In the genomic region with DNA sequence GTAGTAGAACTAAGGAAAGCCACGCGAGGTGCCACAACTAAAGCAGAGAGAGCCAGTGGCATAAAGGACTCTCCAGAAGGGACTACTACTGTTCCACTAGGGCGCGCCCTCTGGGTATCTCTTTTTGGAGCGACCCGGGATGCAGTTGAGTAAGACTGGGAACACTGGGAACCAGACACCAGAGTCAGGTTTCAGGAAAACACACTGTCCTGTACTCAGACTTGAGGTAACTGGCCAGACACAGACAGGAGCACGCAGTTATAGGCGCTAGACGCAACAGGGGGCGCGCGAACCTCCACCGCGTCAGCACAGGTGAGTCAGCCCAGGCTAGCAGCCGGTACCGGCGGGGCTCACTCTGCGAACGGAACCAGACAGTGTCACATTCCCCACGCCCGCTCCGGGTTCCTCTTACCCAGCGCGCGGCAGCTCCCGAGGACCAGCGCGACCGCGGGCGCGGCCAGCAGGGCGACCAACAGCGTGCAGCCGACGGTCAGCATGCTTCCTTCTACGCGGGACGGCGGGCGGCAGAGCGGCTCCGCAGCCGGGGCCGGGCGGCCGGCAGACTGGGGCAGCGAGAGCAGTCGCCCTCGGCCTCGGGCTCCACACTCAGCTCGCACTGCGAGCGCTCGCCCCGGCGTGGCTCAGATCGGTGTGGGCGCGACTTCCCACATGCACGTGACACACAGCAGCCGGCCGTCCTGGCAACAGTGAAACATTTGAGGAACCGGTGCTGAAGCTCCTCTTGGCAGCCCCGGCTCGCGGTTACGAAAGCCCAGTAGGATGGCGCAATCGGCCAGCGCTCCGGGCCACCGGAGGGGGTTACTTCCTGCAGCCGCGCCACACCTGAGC, we compare ENCODE assay signal across 8 mouse cellular contexts. TPM values are rescaled to one million over a fixed set of nuclear protein-coding genes. Genes with fewer than 3 reads are reported as not detected.
DNase-seq lines count a peak whose midpoint lies in the region; ATAC-seq lines count a peak whose summit lies in the region.

Gene Il6ra, minus strand, starts transcription at position 654 of the 849 bp plus-strand sequence.

- peak within 1 kb of the TSS; percentile 53 for H3K4me3 ChIP-seq in embryonic facial prominence, embryonic 15.5 days (replicated peaks)
- H3K4me3 ChIP-seq in heart, embryonic 11.5 days (ENCODE audit: low read depth, low read length) = peak within 1 kb of the TSS; percentile 50
- H3K4me3 ChIP-seq in kidney, embryonic 16.5 days (ENCODE audit: low read length) = peak within 1 kb of the TSS; percentile 58

- H3K27me3 ChIP-seq in embryonic facial prominence, embryonic 15.5 days = peaks cover 25% of the 10 kb centered on the region
- H3K27me3 ChIP-seq in heart, embryonic 11.5 days (ENCODE audit: control insufficient read depth, insufficient read depth, low read length) = peaks cover 33% of the 10 kb centered on the region
- peaks cover 18% of the 10 kb centered on the region for H3K27me3 ChIP-seq in kidney, embryonic 16.5 days (ENCODE audit: insufficient read depth, low read length)

- no peaks in the 10 kb centered on the region for H3K9me3 ChIP-seq in embryonic facial prominence, embryonic 15.5 days (replicated peaks)
- no peaks in the 10 kb centered on the region for H3K9me3 ChIP-seq in heart, embryonic 11.5 days (replicated peaks; ENCODE audit: control insufficient read depth, low read length)
- no peaks in the 10 kb centered on the region for H3K9me3 ChIP-seq in kidney, embryonic 16.5 days (ENCODE audit: low read length)

- H3K9ac ChIP-seq in embryonic facial prominence, embryonic 15.5 days = peak within 1 kb of the TSS; percentile 31; the same call in 1 of the 2 replicates
- H3K9ac ChIP-seq in heart, embryonic 11.5 days (ENCODE audit: low read depth, low read length) = peak within 1 kb of the TSS; percentile 63
- H3K9ac ChIP-seq in kidney, embryonic 16.5 days (replicated peaks; ENCODE audit: low read length) = peak within 1 kb of the TSS; percentile 48

- WGBS in embryonic facial prominence, embryonic 15.5 days = under 1% methylated on average over 75 of the region's 75 CpGs
- WGBS in heart, embryonic 11.5 days (ENCODE audit: insufficient replicate concordance) = 2% methylated on average over 75 of the region's 75 CpGs
- WGBS in kidney, embryonic 16.5 days = 1% methylated on average over 72 of the region's 75 CpGs

- H3K36me3 ChIP-seq in embryonic facial prominence, embryonic 15.5 days = no peaks in the 10 kb centered on the region
- H3K36me3 ChIP-seq in heart, embryonic 11.5 days (ENCODE audit: control insufficient read depth, insufficient read depth, low read length) = no peaks in the 10 kb centered on the region
- no peaks in the 10 kb centered on the region for H3K36me3 ChIP-seq in kidney, embryonic 16.5 days (ENCODE audit: insufficient read depth, low read length)

- peak within 1 kb of the TSS; percentile 68; the same call in 1 of the 2 replicates for H3K27ac ChIP-seq in embryonic facial prominence, embryonic 15.5 days (replicated peaks)
- no peak within 1 kb of the TSS for H3K27ac ChIP-seq in heart, embryonic 11.5 days (ENCODE audit: low read depth, low read length)
- H3K27ac ChIP-seq in kidney, embryonic 16.5 days (ENCODE audit: low read length) = no peak within 1 kb of the TSS

- peak; percentile 77 for ATAC-seq in embryonic facial prominence, embryonic 15.5 days (ENCODE audit: insufficient number of reproducible peaks, low FRiP score, low TSS enrichment, low read depth)
- peak; percentile 61 for ATAC-seq in heart, embryonic 11.5 days (replicated peaks; ENCODE audit: insufficient number of reproducible peaks, low FRiP score, low TSS enrichment)
- ATAC-seq in kidney, embryonic 16.5 days (ENCODE audit: low FRiP score, low TSS enrichment) = peak; percentile 81

- peak within 1 kb of the TSS; percentile 98 for H3K4me2 ChIP-seq in embryonic facial prominence, embryonic 15.5 days (replicated peaks)
- H3K4me2 ChIP-seq in heart, embryonic 11.5 days = peak within 1 kb of the TSS; percentile 97
- peak within 1 kb of the TSS; percentile 97 for H3K4me2 ChIP-seq in kidney, embryonic 16.5 days (replicated peaks; ENCODE audit: low read depth, low read length)

- H3K4me1 ChIP-seq in embryonic facial prominence, embryonic 15.5 days = peaks cover 17% of the 10 kb centered on the region
- H3K4me1 ChIP-seq in heart, embryonic 11.5 days (ENCODE audit: control insufficient read depth, insufficient read depth, low read length) = peaks cover 5% of the 10 kb centered on the region; the same call in 1 of the 2 replicates
- peaks cover 12% of the 10 kb centered on the region for H3K4me1 ChIP-seq in kidney, embryonic 16.5 days (ENCODE audit: insufficient read depth, low read length)

- DNase-seq in 416B (ENCODE audit: low read depth) = peak; percentile 92
- peak; percentile 55 to 72 for DNase-seq in adrenal gland, postnatal 4 days (ENCODE audit: low spot score in 2 of 2)
- DNase-seq in liver = peak; percentile 74
- DNase-seq in monocyte, adult 2 months (ENCODE audit: low read depth in 1 of 2, low spot score in 2 of 2) = peak; percentile 88
- DNase-seq in spleen, postnatal 14 days (ENCODE audit: low spot score in 2 of 2) = peak; percentile 45 to 58

RNA-seq across cellular contexts. Expression of gene Il6ra, which starts in this region (rescaled TPM):
- 1 to 10 TPM; 3.7 to 6.4 TPM for total RNA-seq in adrenal gland, postnatal 4 days (2021)
- 3.4 and 3.6 TPM in 2 replicates for polyA plus RNA-seq in embryonic facial prominence, embryonic 15.5 days (2015; fragmentation: Nextera tagmentation; extraction: Ambion mirVana)
- polyA plus RNA-seq in heart, embryonic 11.5 days (2014; fragmentation: Nextera tagmentation; extraction: Ambion mirVana) = 0.08 and 0.23 TPM in 2 replicates
- polyA plus RNA-seq in kidney, embryonic 16.5 days (2015; fragmentation: Nextera tagmentation; extraction: Ambion mirVana) = 0.84 and 0.91 TPM in 2 replicates

Comparison
In these comparisons a context has a peak if more than half of its experiments do, and no peak if none do; other contexts are left out.
1. Peak in ATAC-seq, H3K4me3 ChIP-seq, H3K9ac ChIP-seq and H3K4me2 ChIP-seq in heart, embryonic 11.5 days; RNA of the gene not detected or under 1 TPM.
2. Peak in ATAC-seq, H3K4me3 ChIP-seq, H3K9ac ChIP-seq and H3K4me2 ChIP-seq in kidney, embryonic 16.5 days; RNA of the gene not detected or under 1 TPM.